Mouse (Mus musculus) heart, adult 9 months (tissue): ENCODE results near the gene Ppm1f.
"Not testable (repeated sequence)": the region's sequence is repeated elsewhere in the genome, so short reads cannot be mapped to it uniquely, and the experiment has no call there.

ENCODE experiments used
- DNase-seq, 2 experiments: peaks; one replicate each; pipeline ENCODE4 v3.0.0; 2022; ENCODE audit warnings: low spot score in 2 of 2

The Ppm1f gene

DNA sequence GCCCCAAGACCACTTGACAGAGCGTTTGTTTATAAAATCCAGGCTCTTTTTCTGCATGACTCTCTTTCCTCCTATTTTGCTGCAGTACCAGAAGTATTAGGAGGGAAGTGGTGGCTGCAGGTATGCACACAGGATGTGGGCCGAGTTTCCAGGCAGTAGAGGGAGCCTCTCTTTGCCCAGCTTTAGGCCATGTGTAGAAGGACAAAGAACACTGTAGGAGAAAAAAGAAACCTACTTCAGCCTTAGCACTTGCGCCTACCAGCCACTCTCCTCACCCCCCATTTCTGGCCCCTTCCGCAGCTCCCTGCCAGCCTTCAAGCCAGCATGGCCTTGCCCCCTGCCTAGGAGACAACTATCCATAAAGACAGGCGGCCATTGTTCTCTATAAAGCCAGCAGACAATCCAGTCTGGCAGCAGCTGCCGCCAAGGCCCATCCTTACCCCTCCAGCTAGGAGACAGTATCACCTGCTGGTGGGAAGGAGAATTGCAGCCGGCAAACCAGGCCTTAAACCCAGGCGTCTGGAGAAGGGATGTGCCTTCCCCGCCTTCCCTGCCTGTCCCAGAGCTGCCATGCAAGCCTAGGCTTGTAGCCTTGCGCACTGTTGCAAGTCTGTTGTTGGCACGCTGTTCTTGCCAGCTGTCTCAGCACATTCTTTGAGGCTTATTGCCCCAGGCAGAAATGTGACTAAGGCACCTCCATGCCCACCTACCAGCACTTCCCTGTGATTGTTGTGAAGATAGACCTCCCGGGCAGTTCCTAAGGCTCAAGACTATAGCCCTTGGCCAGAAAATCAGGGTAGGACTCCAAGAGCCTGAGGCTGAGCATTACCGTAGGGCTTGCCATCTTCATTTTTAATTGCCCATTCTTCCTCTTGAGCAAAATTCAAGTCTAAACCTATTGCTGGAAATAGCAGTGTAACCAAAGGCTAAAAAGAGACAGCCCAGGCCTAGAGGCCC, 15.7 kb downstream of the Ppm1f start:
- DNase-seq, result peak; percentile 72 to 75

DNA sequence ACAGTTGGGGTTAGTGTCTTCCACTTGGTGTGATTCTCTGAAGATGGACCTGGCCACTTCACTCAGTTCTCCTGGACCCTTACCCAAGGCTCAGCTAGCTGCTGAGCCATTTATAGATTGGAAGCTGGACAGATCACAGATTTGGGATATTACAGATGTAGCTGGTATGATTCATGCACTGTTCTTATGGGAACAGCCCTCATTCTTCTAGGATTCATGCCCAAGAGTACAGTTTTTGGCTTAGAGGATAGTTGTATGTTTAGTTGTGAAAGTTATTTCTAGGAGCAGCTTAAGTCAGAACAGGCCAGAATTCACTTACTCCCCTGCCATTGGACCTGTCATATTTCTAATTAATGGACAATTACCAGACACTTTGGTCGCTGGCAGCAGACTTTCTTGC, 17.2 kb downstream of the Ppm1f start:
- no peak for DNase-seq

DNA sequence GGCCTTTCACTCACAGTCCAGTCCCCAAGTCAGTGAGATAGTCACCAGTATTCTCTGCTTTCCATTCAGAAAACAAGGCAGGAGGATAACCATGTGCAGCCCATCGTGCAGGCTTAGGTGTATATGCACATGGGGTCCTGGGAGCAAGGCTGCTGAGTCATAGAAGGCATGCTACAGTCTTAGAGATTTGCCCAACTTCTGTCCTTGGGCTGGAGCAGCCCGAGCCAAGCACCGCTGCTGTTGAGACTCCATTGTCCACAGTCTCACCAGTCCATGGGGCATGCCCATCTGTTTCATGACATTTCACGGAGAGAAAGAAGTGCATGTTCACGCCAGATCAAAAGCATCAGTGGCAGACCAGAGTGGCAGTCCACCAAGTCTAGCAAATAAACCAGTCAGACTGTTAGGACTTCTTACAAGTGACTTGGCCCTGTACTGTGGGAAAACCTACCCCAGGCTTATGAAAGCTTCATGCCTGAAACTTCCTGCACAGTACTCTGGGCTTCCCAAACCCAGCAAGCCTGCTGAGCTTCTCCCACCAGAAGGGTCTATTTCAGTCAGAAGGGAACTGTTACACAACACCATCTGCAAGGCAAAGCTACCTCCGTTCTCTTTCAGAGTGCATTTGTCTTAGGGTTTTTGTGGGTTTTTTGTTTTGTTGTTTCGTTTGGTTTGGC, 22.3 kb downstream of the Ppm1f start:
- no peak for DNase-seq

DNA sequence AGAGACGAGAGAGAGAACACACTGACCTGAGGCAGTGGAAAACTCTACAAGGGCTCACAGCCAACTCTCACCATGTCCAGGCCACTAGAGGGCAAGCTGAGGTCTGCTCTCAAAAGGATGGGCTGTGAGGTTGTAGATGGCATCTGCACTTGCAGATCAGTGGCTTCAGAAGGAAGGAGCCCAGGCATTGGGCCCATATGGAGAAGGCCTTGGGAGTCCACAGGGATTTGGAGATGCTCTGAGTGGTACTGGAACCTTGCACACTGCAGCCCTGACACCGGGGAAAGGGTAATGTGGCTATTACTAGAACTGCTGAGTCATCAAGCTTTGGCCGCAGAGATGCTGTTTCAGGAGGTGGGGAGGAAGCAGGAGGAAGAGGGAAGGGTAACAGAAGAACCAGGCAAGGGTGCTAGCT, 24.8 kb downstream of the Ppm1f start:
- DNase-seq, result peak in 1 of 2 experiments; percentile 38

DNA sequence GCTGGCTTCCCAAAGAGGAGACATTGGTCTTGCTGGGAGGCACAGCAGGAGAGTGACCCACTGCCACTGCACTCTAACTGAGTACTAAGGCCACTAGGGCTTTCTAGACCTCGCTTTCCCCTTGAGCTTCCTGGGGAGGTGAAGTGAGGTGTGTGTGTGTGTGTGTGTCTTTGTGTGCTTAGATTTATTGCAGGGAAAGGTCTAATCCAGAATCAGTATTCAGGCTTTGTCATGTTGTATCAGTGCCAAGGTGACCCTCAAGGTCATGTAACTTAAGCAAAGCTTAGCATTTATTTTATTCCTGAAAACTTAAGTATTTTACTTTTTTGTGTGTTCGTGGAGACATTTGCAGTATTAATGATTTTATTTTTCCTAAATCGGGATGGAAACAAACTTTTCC, 28.2 kb downstream of the Ppm1f start:
- DNase-seq, result no peak

DNA sequence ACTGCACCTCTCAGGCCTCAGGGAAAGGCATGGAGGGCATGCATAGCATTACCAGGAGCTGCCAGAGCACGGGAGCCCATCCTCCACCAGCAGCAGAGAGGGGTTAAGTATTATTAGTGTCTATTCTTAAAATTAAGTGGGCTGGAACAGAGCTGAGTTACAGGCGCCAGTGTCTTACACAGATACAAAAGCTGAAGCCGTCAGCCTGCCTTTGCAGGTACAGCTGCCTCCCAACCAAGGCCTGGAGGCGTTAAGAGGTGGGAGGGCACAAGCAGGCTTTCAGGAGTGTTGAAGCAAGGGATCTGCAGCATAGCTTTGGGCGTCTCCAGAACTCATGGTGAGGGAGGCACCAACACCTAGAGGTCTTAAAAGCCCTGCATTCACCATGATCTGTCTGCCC, 30.3 kb downstream of the Ppm1f start:
- no peak for DNase-seq

DNA sequence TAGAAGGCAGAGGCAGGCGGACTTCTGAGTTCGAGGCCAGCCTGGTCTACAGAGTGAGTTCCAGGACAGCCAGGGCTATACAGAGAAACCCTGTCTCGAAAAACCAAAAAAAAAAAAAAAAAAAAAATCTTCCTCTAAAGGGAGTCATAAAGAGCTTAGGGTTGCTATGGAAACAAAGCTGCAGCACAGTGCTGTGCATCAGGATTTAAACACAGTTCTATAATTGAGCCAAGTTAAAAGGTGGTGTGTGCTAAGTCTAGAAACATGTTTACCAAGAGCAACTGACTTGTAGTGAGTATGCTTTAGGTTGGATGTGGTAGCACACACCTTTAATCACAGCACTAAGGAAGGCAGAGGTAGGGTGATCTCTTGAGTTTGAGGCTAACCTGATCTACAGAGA, 32.6 kb downstream of the Ppm1f start:
- not testable (repeated sequence) for DNase-seq

DNA sequence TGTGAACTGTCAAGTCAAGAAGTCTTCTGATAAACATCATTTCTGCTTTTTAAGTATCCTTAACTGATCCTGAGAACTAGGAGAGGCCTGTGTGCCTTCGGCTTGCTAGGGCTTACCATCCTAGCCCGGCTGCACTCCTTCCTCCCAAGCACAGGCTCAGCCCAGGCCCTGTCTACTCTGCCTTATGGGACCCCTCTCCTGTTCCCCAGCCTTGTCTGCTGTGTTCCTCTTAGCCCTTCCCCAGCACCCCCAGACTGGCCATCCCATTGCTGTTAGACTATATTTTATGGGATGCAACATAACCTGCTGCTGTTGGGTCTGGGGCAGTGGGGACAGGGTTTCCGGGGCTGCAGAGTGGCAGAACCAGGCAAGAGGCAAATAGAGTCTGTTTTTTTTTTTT, 34.1 kb downstream of the Ppm1f start:
- DNase-seq, result no peak

DNA sequence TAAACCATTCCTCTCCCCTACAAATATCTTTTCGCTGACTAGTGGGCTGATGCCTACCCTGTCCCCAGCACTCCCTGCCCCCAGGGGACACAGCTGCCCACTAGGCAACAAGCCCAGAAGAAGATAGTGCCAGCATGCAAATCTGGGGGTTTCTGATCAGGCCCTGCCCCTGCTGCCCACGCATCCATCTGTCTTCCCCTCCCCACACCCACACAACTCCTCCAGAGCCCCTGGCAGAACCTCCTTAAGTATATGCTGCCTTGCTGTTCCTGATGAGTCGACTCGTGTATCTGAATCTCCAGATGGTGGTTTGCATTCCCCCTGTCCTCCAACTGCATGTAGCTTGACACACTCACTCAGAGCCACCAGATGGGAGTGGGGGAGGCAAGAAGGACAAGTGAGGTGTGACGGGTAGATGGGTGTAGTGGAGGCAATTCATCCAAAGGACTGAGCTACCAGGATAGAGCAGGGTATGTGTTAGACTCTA, 34.6 kb downstream of the Ppm1f start:
- DNase-seq, result no peak

DNA sequence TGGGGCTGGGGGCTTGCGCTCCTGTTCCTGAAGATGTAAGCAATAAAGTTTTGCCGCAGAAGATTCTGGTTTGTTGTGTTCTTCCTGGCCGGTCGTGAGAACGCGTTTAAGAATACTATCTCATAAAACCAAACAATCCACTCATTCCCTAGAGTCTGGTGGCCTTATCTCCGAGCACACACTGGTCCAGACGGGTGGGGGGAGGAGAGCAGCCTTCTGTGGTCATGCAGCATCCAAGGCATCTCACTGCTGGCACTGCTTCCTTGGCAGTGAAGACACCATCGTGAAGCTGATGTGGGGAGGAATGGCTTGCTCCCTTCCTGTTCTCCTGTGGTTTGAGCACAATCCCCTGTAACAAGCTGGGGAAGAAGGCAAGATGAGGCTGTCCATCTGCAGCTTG, 43.3 kb downstream of the Ppm1f start:
- DNase-seq, result no peak

DNA sequence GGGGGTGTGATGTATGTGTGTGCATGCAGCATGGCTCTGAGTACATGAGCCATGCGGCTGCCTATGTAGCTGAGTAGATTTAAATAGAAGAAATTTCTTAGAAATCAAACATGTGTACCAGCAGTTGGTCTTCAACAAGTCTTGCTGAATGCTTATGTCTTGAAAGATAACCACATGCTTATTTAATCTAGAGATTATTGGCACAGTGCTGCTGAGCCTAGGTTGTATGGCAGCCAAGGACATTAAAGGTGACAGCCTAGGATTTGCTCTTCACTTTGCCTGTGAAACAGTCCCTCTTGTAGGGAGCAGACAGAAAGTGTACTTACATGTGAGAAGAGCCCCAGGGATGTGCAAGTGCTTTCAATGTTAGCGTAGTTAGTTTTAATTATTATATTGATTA, 44.8 kb downstream of the Ppm1f start:
- no peak for DNase-seq

DNA sequence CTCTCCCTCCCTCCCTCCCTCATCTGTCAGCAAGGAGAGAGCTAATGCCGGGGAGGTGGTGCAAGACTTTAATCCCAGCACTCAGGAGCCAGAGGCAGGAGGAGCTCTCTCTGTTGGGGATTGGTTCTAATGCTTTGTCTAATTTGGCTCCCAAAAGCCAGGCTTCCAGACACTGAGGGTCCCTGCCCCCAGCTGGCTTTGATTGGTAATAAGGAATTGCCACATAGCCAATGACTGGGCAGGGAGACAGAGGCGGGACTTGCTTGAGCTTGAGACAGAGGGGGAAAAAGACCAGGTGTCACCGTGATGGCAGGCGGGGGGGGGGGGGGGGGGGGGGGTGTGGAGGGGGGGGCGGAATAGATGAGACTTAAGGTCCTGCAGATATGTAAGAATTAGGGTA, 62.3 kb downstream of the Ppm1f start:
- DNase-seq, result no peak

DNA sequence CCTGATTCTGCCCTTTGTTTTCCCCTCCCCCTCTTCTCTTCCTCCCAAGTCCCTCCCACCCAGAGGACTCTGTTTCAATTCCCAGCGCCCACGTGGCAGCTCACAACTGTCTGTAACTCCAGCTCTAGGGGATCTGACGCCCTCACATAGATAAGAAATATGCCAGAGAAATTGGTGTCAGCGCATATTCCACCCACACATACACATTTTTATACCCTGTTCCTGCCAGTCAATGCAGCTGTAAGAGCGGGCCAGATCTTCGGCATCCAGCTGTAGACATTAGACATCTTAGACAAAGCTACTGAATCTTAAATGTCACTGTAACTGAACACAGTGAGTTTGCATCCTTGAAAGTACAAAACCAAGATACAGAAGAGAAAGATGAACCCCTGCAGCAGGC, 63.6 kb downstream of the Ppm1f start:
- no peak for DNase-seq

DNA sequence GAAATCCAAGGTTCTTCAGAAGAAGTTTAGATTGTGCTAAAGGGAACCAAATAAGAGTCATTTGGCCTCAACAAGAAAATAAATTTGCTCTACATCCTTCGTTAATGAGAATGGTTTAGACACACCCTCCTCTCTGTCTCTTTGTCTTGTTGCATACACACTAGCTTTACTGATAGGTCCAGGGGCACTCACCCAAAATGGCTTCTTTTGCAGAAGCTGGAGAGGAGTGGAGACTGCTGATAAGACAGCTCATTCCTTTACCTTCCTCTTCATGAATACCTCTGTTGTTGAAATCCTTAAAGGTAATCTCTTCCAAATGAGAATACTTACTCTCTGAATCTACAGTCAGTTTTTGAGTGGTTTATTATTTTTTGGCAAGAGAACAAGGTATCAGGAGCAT, 68.9 kb downstream of the Ppm1f start:
- no peak for DNase-seq

DNA sequence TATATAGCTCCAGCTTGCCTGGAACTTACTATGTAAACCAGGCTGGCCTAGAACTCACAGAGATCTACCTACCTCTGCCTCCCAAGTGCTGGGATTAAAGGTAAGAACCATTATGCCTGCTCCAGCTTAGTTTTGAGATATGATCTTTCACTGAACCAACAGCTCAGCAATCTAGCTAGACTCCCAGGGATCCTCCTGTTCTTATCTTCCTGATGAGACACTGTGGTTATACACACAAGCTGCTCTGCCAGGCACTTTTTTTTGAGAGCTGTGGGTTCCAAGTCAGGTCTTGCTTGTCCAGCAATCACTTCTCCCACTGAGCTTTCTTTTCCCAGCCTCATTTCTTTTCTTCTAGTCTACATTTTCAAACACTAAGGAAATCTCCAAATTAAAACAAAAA, 70.0 kb downstream of the Ppm1f start:
- no peak for DNase-seq
